In the genomic region with DNA sequence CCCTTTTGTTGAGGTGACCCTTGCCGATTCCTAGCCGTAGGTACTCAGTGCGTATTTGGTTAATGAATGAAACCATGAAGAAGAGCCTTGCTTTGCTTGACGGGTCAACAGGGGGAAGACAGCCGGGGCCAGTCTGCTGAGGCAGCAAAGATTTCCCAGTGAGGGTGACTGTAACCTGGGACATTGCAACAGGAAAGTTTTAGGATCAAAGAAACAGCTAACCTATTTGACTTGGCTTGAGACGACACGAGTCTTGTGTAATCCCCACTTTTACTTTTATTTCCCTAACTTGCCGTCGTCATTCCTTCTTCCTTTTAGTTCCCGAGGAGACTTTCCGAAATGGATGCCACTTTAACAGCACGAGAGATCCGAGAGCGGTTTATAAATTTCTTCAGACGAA, we compare ENCODE assay signal across 34 mouse cellular contexts. TPM values are rescaled to one million over a fixed set of nuclear protein-coding genes. Genes with fewer than 3 reads are reported as not detected.
DNase-seq lines count a peak whose midpoint lies in the region; ATAC-seq and TF ChIP-seq lines count a peak whose summit lies in the region.
"Had no signal": no experiment of that assay in that cellular context is flagged by ENCODE, and none has a peak within 500 bp of the region (broad histone marks: within the 10 kb centered on the region; RNA-seq: fewer than 3 reads in every experiment).

No protein-coding gene starts in this region.

- ATAC-seq in kidney, postnatal 0 days (replicated peaks; ENCODE audit: low FRiP score, low read depth) = no peak
- no peak for ATAC-seq in kidney, embryonic 15.5 days (replicated peaks; ENCODE audit: low FRiP score)
- no peak for ATAC-seq in liver, embryonic 13.5 days (ENCODE audit: low read depth)
- ATAC-seq in forebrain, embryonic 11.5 days (replicated peaks; ENCODE audit: low FRiP score) = no peak
- ATAC-seq: forebrain, embryonic 13.5 days; forebrain, embryonic 16.5 days; hindbrain, embryonic 16.5 days; intestine, embryonic 15.5 days had no signal

- H3K36me3 ChIP-seq in kidney, postnatal 0 days (ENCODE audit: insufficient read depth, low read length) = peaks cover 32% of the 10 kb centered on the region
- H3K36me3 ChIP-seq in kidney, embryonic 15.5 days = peaks cover 53% of the 10 kb centered on the region
- peaks cover 63% of the 10 kb centered on the region for H3K36me3 ChIP-seq in liver, embryonic 13.5 days
- peaks cover 5% of the 10 kb centered on the region; the same call in 1 of the 2 replicates for H3K36me3 ChIP-seq in heart, adult 2 months (ENCODE audit: control insufficient read depth, insufficient read depth, low read length)
- peaks cover 18% of the 10 kb centered on the region; the same call in 1 of the 2 replicates for H3K36me3 ChIP-seq in forebrain, embryonic 11.5 days (ENCODE audit: control insufficient read depth, insufficient read depth, low read length)

- 91% methylated on average over 15 of the region's 15 CpGs for WGBS in kidney, postnatal 0 days
- WGBS in kidney, embryonic 15.5 days = 94% methylated on average over 15 of the region's 15 CpGs
- WGBS in liver, embryonic 13.5 days (ENCODE audit: insufficient replicate concordance) = 91% methylated on average over 15 of the region's 15 CpGs
- WGBS in heart, adult 2 months = 92% methylated on average over 15 of the region's 15 CpGs
- WGBS in forebrain, embryonic 11.5 days = 96% methylated on average over 15 of the region's 15 CpGs

- H3K9me3 ChIP-seq in kidney, postnatal 0 days (replicated peaks; ENCODE audit: low read length) = no peaks in the 10 kb centered on the region
- no peaks in the 10 kb centered on the region for H3K9me3 ChIP-seq in kidney, embryonic 15.5 days (replicated peaks)
- no peaks in the 10 kb centered on the region for H3K9me3 ChIP-seq in liver, embryonic 13.5 days (replicated peaks)
- H3K9me3 ChIP-seq in forebrain, embryonic 11.5 days (ENCODE audit: control insufficient read depth, low read length) = no peaks in the 10 kb centered on the region
- H3K9me3 ChIP-seq: embryonic facial prominence, embryonic 10.5 days; embryonic facial prominence, embryonic 13.5 days; forebrain, embryonic 13.5 days; G1E; hindbrain, embryonic 13.5 days; intestine, embryonic 15.5 days had no signal

- H3K4me2 ChIP-seq in kidney, postnatal 0 days (ENCODE audit: low read length) = peak overlapping the region; percentile 2; the same call in 1 of the 2 replicates
- H3K4me2 ChIP-seq in kidney, embryonic 15.5 days = no peak overlapping the region
- H3K4me2 ChIP-seq in liver, embryonic 13.5 days = 0 out of 2 replicates have a peak overlapping the region, but pooled peaks have one; percentile 77
- no peak overlapping the region for H3K4me2 ChIP-seq in forebrain, embryonic 11.5 days (ENCODE audit: low read depth, low read length, severe bottlenecking)
- H3K4me2 ChIP-seq: embryonic facial prominence, embryonic 13.5 days; forebrain, embryonic 13.5 days; heart, embryonic 11.5 days; hindbrain, embryonic 13.5 days; intestine, embryonic 15.5 days had no signal

- H3K4me1 ChIP-seq in kidney, postnatal 0 days (replicated peaks; ENCODE audit: insufficient read depth, low read length) = no peaks in the 10 kb centered on the region; the same call in 1 of the 2 replicates
- peaks cover 23% of the 10 kb centered on the region for H3K4me1 ChIP-seq in kidney, embryonic 15.5 days
- peaks cover 32% of the 10 kb centered on the region for H3K4me1 ChIP-seq in liver, embryonic 13.5 days (replicated peaks)
- peaks cover 5% of the 10 kb centered on the region for H3K4me1 ChIP-seq in heart, adult 2 months (ENCODE audit: control insufficient read depth, insufficient read depth, low read length)
- H3K4me1 ChIP-seq in forebrain, embryonic 11.5 days (replicated peaks; ENCODE audit: control insufficient read depth, insufficient read depth, low read length) = peaks cover 2% of the 10 kb centered on the region

- no peak overlapping the region for H3K27ac ChIP-seq in kidney, postnatal 0 days
- H3K27ac ChIP-seq in kidney, embryonic 15.5 days = no peak overlapping the region
- H3K27ac ChIP-seq in liver, embryonic 13.5 days = no peak overlapping the region
- no peak overlapping the region for H3K27ac ChIP-seq in heart, adult 2 months
- H3K27ac ChIP-seq in forebrain, embryonic 11.5 days (ENCODE audit: low read depth, low read length) = no peak overlapping the region
- H3K27ac ChIP-seq: embryonic facial prominence, embryonic 10.5 days; embryonic facial prominence, embryonic 13.5 days; forebrain, embryonic 13.5 days; hindbrain, embryonic 13.5 days; intestine, embryonic 15.5 days had no signal

- H3K9ac ChIP-seq in kidney, postnatal 0 days (ENCODE audit: low read depth, low read length) = no peak overlapping the region
- no peak overlapping the region for H3K9ac ChIP-seq in kidney, embryonic 15.5 days
- H3K9ac ChIP-seq in liver, embryonic 13.5 days = peak overlapping the region; percentile 90; the same call in 1 of the 2 replicates
- H3K9ac ChIP-seq in heart, adult 2 months (ENCODE audit: low read depth, low read length) = no peak overlapping the region
- H3K9ac ChIP-seq in forebrain, embryonic 11.5 days (ENCODE audit: low read length) = no peak overlapping the region
- H3K9ac ChIP-seq: embryonic facial prominence, embryonic 13.5 days; forebrain, embryonic 13.5 days; hindbrain, embryonic 13.5 days; intestine, embryonic 15.5 days had no signal

- TF ChIP-seq POLR2A in heart, adult 2 months (IDR thresholded peaks at IDR 0.05; ENCODE audit: insufficient read depth, low read depth, low read length) = no peak

- DNase-seq in kidney, postnatal 0 days (ENCODE audit: low spot score) = no peak
- DNase-seq in MN1 (ENCODE audit: low spot score) = peak; percentile 20
- DNase-seq in liver, embryonic 13.5 days = no peak
- DNase-seq in heart, adult 2 months = no peak
- DNase-seq in forebrain, embryonic 11.5 days (ENCODE audit: low spot score) = no peak
- DNase-seq: adrenal gland, adult 8-10 months; adrenal gland, postnatal 25 days; B cell, adult 2 months; cerebellum, adult 11-12 months; cerebellum, adult 8-10 months; cerebellum, postnatal 10 days; cerebellum, postnatal 36 days; embryo, embryonic 11 days; gastrocnemius, postnatal 10 days; gastrocnemius, postnatal 36 days had no signal

- intact Hi-C loops in heart, adult 2 months (cut with DNase I) = no loop called here

- TF ChIP-seq CTCF in kidney, postnatal 0 days (IDR thresholded peaks at IDR 0.05; ENCODE audit: low read depth) = no peak
- no peak for TF ChIP-seq CTCF in heart, adult 2 months (IDR thresholded peaks at IDR 0.05)

- no peaks in the 10 kb centered on the region for H3K27me3 ChIP-seq in kidney, postnatal 0 days (ENCODE audit: insufficient read depth, low read length)
- 0 out of 2 replicates have a peak, but pooled peaks cover 5% of the 10 kb centered on the region for H3K27me3 ChIP-seq in kidney, embryonic 15.5 days
- H3K27me3 ChIP-seq in liver, embryonic 13.5 days = no peaks in the 10 kb centered on the region
- H3K27me3 ChIP-seq in heart, adult 2 months (ENCODE audit: control insufficient read depth, insufficient read depth, low read length) = no peaks in the 10 kb centered on the region
- no peaks in the 10 kb centered on the region for H3K27me3 ChIP-seq in forebrain, embryonic 11.5 days (ENCODE audit: control insufficient read depth, insufficient read depth, low read length)
- H3K27me3 ChIP-seq: CH12.LX; intestine, embryonic 15.5 days had no signal

- H3K4me3 ChIP-seq in kidney, postnatal 0 days (replicated peaks; ENCODE audit: low read depth, low read length) = no peak overlapping the region
- no peak overlapping the region for H3K4me3 ChIP-seq in kidney, embryonic 15.5 days (replicated peaks)
- no peak overlapping the region for H3K4me3 ChIP-seq in liver, embryonic 13.5 days (replicated peaks)
- H3K4me3 ChIP-seq in heart, adult 2 months = no peak overlapping the region
- H3K4me3 ChIP-seq in forebrain, embryonic 11.5 days (ENCODE audit: low read depth, low read length) = no peak overlapping the region
- H3K4me3 ChIP-seq: embryonic facial prominence, embryonic 10.5 days; embryonic facial prominence, embryonic 13.5 days; forebrain, embryonic 13.5 days; hindbrain, embryonic 13.5 days; intestine, embryonic 15.5 days had no signal

- 0 out of 2 replicates have a peak, but pooled peaks cover 2% of the 10 kb centered on the region for H3K79me2 ChIP-seq in heart, adult 2 months (replicated peaks; ENCODE audit: control insufficient read depth, insufficient read depth, low read length)

- TF ChIP-seq EP300 in heart, adult 2 months (IDR thresholded peaks at IDR 0.05; ENCODE audit: insufficient read depth, low read depth, low read length) = no peak

RNA-seq across cellular contexts. Expression of gene Aars, which starts 3.6 kb away (rescaled TPM):
- polyA plus RNA-seq in kidney, postnatal 0 days (2015; fragmentation: Nextera tagmentation; extraction: Ambion mirVana) = 39.6 and 42.2 TPM in 2 replicates
- polyA plus RNA-seq in kidney, embryonic 15.5 days (2015; fragmentation: Nextera tagmentation; extraction: Ambion mirVana) = 60.8 and 61.4 TPM in 2 replicates
- 55.5 and 66.2 TPM in 2 replicates for polyA plus RNA-seq in liver, embryonic 13.5 days (2015; fragmentation: Nextera tagmentation; extraction: Ambion mirVana)
- 10 to 100 TPM; 31.9 to 38.1 TPM for total RNA-seq in heart, adult 2 months (2021)
- polyA plus RNA-seq in heart, adult 2 months (2012; rRNA removed) = 19.4 and 28.3 TPM in 2 replicates
- 79.0 and 91.7 TPM in 2 replicates for polyA plus RNA-seq in forebrain, embryonic 11.5 days (2014; fragmentation: Nextera tagmentation; extraction: Ambion mirVana)

RNA-seq across cellular contexts. Expression of gene Ddx19b, which starts 5.0 kb away (rescaled TPM):
- 4.4 and 4.8 TPM in 2 replicates for polyA plus RNA-seq in kidney, postnatal 0 days (2015; fragmentation: Nextera tagmentation; extraction: Ambion mirVana)
- 5.8 and 6.0 TPM in 2 replicates for polyA plus RNA-seq in kidney, embryonic 15.5 days (2015; fragmentation: Nextera tagmentation; extraction: Ambion mirVana)
- 3.4 and 4.0 TPM in 2 replicates for polyA plus RNA-seq in liver, embryonic 13.5 days (2015; fragmentation: Nextera tagmentation; extraction: Ambion mirVana)
- total RNA-seq in heart, adult 2 months (2021) = 10 to 100 TPM; 10.3 TPM
- 3.2 and 6.2 TPM in 2 replicates for polyA plus RNA-seq in heart, adult 2 months (2012; rRNA removed)
- 9.9 and 10.2 TPM in 2 replicates for polyA plus RNA-seq in forebrain, embryonic 11.5 days (2014; fragmentation: Nextera tagmentation; extraction: Ambion mirVana)

RNA-seq across cellular contexts. Expression of gene Exosc6, which starts 19.5 kb away (rescaled TPM):
- 29.8 and 37.6 TPM in 2 replicates for polyA plus RNA-seq in kidney, postnatal 0 days (2015; fragmentation: Nextera tagmentation; extraction: Ambion mirVana)
- polyA plus RNA-seq in kidney, embryonic 15.5 days (2015; fragmentation: Nextera tagmentation; extraction: Ambion mirVana) = 24.0 and 24.3 TPM in 2 replicates
- polyA plus RNA-seq in liver, embryonic 13.5 days (2015; fragmentation: Nextera tagmentation; extraction: Ambion mirVana) = 1.8 and 7.8 TPM in 2 replicates
- not detected for total RNA-seq in heart, adult 2 months (2021)
- not detected in 2 replicates for polyA plus RNA-seq in heart, adult 2 months (2012; rRNA removed)
- polyA plus RNA-seq in forebrain, embryonic 11.5 days (2014; fragmentation: Nextera tagmentation; extraction: Ambion mirVana) = 10.8 and 13.1 TPM in 2 replicates
- total RNA-seq: adrenal gland, adult 8-10 months; adrenal gland, postnatal 25 days; gastrocnemius, adult 18-20 months; gastrocnemius, postnatal 10 days; gastrocnemius, postnatal 36 days; heart, adult 8-10 months; heart, postnatal 25 days had no signal
- polyA plus RNA-seq: brain, embryonic 14.5 days; cortical plate, adult 2 months; forebrain, embryonic 13.5 days; forebrain, embryonic 16.5 days; hindbrain, embryonic 13.5 days; hindbrain, embryonic 16.5 days had no signal

RNA-seq across cellular contexts. Expression of gene Ddx19a, which starts 39.0 kb away (rescaled TPM):
- 13.3 and 13.7 TPM in 2 replicates for polyA plus RNA-seq in kidney, postnatal 0 days (2015; fragmentation: Nextera tagmentation; extraction: Ambion mirVana)
- 14.5 and 15.5 TPM in 2 replicates for polyA plus RNA-seq in kidney, embryonic 15.5 days (2015; fragmentation: Nextera tagmentation; extraction: Ambion mirVana)
- 11.3 and 12.5 TPM in 2 replicates for polyA plus RNA-seq in liver, embryonic 13.5 days (2015; fragmentation: Nextera tagmentation; extraction: Ambion mirVana)
- total RNA-seq in heart, adult 2 months (2021) = 10 to 100 TPM; 31.7 to 34.8 TPM
- polyA plus RNA-seq in heart, adult 2 months (2012; rRNA removed) = 18.0 and 29.5 TPM in 2 replicates
- 36.2 and 37.3 TPM in 2 replicates for polyA plus RNA-seq in forebrain, embryonic 11.5 days (2014; fragmentation: Nextera tagmentation; extraction: Ambion mirVana)

RNA-seq across cellular contexts. Expression of gene Clec18a, which starts 55.6 kb away (rescaled TPM):
- 76.6 and 89.9 TPM in 2 replicates for polyA plus RNA-seq in kidney, postnatal 0 days (2015; fragmentation: Nextera tagmentation; extraction: Ambion mirVana)
- 71.2 and 75.0 TPM in 2 replicates for polyA plus RNA-seq in kidney, embryonic 15.5 days (2015; fragmentation: Nextera tagmentation; extraction: Ambion mirVana)
- polyA plus RNA-seq in liver, embryonic 13.5 days (2015; fragmentation: Nextera tagmentation; extraction: Ambion mirVana) = not detected in 2 replicates
- total RNA-seq in heart, adult 2 months (2021) = 1 to 10 TPM; 1.1 to 1.3 TPM
- 1.1 and 1.6 TPM in 2 replicates for polyA plus RNA-seq in heart, adult 2 months (2012; rRNA removed)
- polyA plus RNA-seq in forebrain, embryonic 11.5 days (2014; fragmentation: Nextera tagmentation; extraction: Ambion mirVana) = 0.36 and 0.49 TPM in 2 replicates
- total RNA-seq: adrenal gland, adult 8-10 months; adrenal gland, postnatal 25 days; CH12.LX; granulocyte monocyte progenitor cell, adult 5-6 weeks; hematopoietic stem cell, adult 5-6 weeks had no signal
- polyA plus RNA-seq: G1E; heart, embryonic 11.5 days; heart, embryonic 14.5 days had no signal

Comparison
In these comparisons a context has a peak if more than half of its experiments do, and no peak if none do; other contexts are left out.
1. H3K4me2 ChIP-seq: peak in kidney, postnatal 0 days (single experiment) and liver, embryonic 13.5 days (single experiment); none in kidney, embryonic 15.5 days (single experiment) and forebrain, embryonic 11.5 days (single experiment).